Mouse (Mus musculus) cerebellum, adult 2 months (tissue): ENCODE data around the gene Cenpf. TPM values are rescaled to one million over a fixed set of nuclear protein-coding genes. Genes with fewer than 3 reads are reported as not detected.
A peak's percentile ranks its signal among the peaks of the same experiment; 100 is the strongest.

ENCODE experiments used
- DNase-seq, 2 experiments: peaks; one replicate each; pipeline ENCODE4 v3.0.0; 2021
- H3K27ac ChIP-seq: fragments of 200-500 bp; 2 replicates; pipeline ENCODE4 v1.5.1; 2012; ENCODE audit warnings: low read length, control low read depth, inconsistent platforms; ENCODE audit not compliant: insufficient read depth
- H3K27me3 ChIP-seq: fragments of 200-500 bp; 2 replicates; pipeline ENCODE4 v1.6.1; 2012; ENCODE audit warnings: inconsistent platforms, mild to moderate bottlenecking, low read length, moderate library complexity; ENCODE audit not compliant: control insufficient read depth, insufficient read depth
- H3K4me1 ChIP-seq: fragments of 200-500 bp; 2 replicates; pipeline ENCODE4 v1.6.1; 2011; ENCODE audit warnings: low read length; ENCODE audit not compliant: control insufficient read depth, insufficient read depth
- H3K4me3 ChIP-seq: fragments of 200-500 bp; replicated peaks from 2 replicates; pipeline ENCODE3; 2011; ENCODE audit warnings: mild to moderate bottlenecking, low read depth, low read length, control low read depth; ENCODE audit not compliant: insufficient read depth
- CTCF ChIP-seq: fragments of 200-500 bp; IDR thresholded peaks from 2 replicates; pipeline ENCODE4 v1.5.1; 2011; ENCODE audit warnings: low read depth, mild to moderate bottlenecking, control low read depth, low read length, moderate library complexity, borderline replicate concordance; ENCODE audit not compliant: insufficient read depth
- POLR2A ChIP-seq: fragments of 200-500 bp; IDR thresholded peaks from 2 replicates; pipeline ENCODE4 v1.6.1; 2011; ENCODE audit warnings: low read length, control low read depth, borderline replicate concordance; ENCODE audit not compliant: insufficient read depth
- WGBS: fragments of 180-500 bp; shearing (Covaris S2); methylation state at CpG from one replicate; pipeline ENCODE4 v1.1.7; 2018; 5-methylcytosine and 5-hydroxymethylcytosine counted together
- polyA plus RNA-seq: library from polyadenylated mRNA; depleted of rRNA; stranded (reverse); fragments of >200 nt; gene quantifications from 2 replicates; pipeline ENCODE4 v1.2.3, GENCODE M21; 2012

The Cenpf gene
- polyA plus RNA-seq, 1 experiment: 0.07 TPM

GRCm38 (mm10) chr1:189726121-189726520 is 38.2 kb upstream of the Cenpf start:
- Histone ChIP-seq H3K27me3 (peaks cover 5% of the 10 kb centered on the region; the same call in 1 of the 2 replicates), H3K4me3 (no peak overlapping the region), H3K4me1 (no peaks in the 10 kb centered on the region; the same call in 1 of the 2 replicates), H3K27ac (no peak overlapping the region)
- 66% methylated on average over 4 of the region's 4 CpGs for WGBS
- DNase-seq: no peak
- no peak for TF ChIP-seq CTCF
- no peak for TF ChIP-seq POLR2A

- no peak for DNase-seq
- Histone ChIP-seq H3K4me1 (peaks cover 8% of the 10 kb centered on the region), H3K27ac (no peak overlapping the region), H3K27me3 (no peaks in the 10 kb centered on the region; the same call in 1 of the 2 replicates), H3K4me3 (no peak overlapping the region)
- 79% methylated on average over 5 of the region's 5 CpGs for WGBS
- TF ChIP-seq CTCF (no peak), POLR2A (no peak)
Observed at GRCm38 (mm10) chr1:189718600-189718999, 30.7 kb upstream of the Cenpf start.

GRCm38 (mm10) chr1:189717546-189717945 is 29.7 kb upstream of the Cenpf start:
- no peak overlapping the region for H3K4me3 ChIP-seq
- TF ChIP-seq CTCF (no peak), POLR2A (no peak)
- no peak overlapping the region for H3K27ac ChIP-seq
- 91% methylated on average over 11 of the region's 11 CpGs for WGBS
- H3K27me3 ChIP-seq: no peaks in the 10 kb centered on the region; the same call in 1 of the 2 replicates
- peaks cover 8% of the 10 kb centered on the region for H3K4me1 ChIP-seq
- no peak for DNase-seq

GRCm38 (mm10) chr1:189715915-189716797 is 28.3 kb upstream of the Cenpf start:
- TF ChIP-seq CTCF: no peak
- TF ChIP-seq POLR2A: no peak
- no peak overlapping the region for H3K4me3 ChIP-seq
- H3K27ac ChIP-seq: no peak overlapping the region
- H3K27me3 ChIP-seq: no peaks in the 10 kb centered on the region; the same call in 1 of the 2 replicates
- peaks cover 8% of the 10 kb centered on the region for H3K4me1 ChIP-seq
- DNase-seq: peak; percentile 32 to 41
- WGBS: 19% methylated on average over 19 of the region's 19 CpGs

GRCm38 (mm10) chr1:189709001-189709400 is 21.1 kb upstream of the Cenpf start:
- Histone ChIP-seq H3K4me1 (no peaks in the 10 kb centered on the region), H3K27me3 (no peaks in the 10 kb centered on the region), H3K4me3 (no peak overlapping the region), H3K27ac (no peak overlapping the region)
- no peak for DNase-seq
- TF ChIP-seq POLR2A (no peak), CTCF (no peak)
- WGBS: 84% methylated on average over 8 of the region's 8 CpGs

GRCm38 (mm10) chr1:189707419-189707818 is 19.5 kb upstream of the Cenpf start:
- Histone ChIP-seq H3K4me1 (no peaks in the 10 kb centered on the region), H3K27me3 (no peaks in the 10 kb centered on the region), H3K27ac (no peak overlapping the region), H3K4me3 (no peak overlapping the region)
- DNase-seq: no peak
- TF ChIP-seq CTCF (no peak), POLR2A (no peak)
- WGBS: 37% methylated on average over 5 of the region's 5 CpGs

- no peaks in the 10 kb centered on the region for H3K4me1 ChIP-seq
- TF ChIP-seq POLR2A (no peak), CTCF (no peak)
- no peaks in the 10 kb centered on the region for H3K27me3 ChIP-seq
- H3K4me3 ChIP-seq: no peak overlapping the region
- no peak overlapping the region for H3K27ac ChIP-seq
- DNase-seq: no peak
Observed at GRCm38 (mm10) chr1:189707014-189707413, 19.1 kb upstream of the Cenpf start.
